Mouse (Mus musculus) T-cell, adult 2 months (primary cell): ENCODE results near the gene Prcc.
"Not testable (repeated sequence)": the region's sequence is repeated elsewhere in the genome, so short reads cannot be mapped to it uniquely, and the experiment has no call there.

Experiments
- DNase-seq: peaks from one replicate; pipeline ENCODE4 v3.0.0; 2022; ENCODE audit warnings: low spot score

The Prcc gene

DNA sequence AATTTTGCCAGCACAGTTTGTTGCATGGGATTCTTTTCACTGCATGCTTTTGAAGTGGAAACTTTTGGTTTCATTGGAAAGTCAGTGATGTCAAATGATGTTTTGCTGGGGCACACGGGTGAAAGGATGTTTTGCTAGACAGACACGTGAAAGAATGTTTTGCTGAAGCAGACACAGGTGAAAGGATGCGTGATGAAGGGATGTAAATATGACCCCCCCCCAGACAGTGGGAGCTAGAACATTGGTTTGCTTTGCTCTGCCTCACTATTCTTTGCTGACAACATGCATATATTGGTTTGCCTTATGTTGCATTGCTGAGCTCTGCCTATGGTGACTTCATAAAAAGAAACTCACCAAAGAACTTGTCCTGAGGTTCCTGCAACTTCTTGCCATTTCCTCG lies 40.4 kb downstream of the Prcc start:
- DNase-seq, result peak; percentile 60

DNA sequence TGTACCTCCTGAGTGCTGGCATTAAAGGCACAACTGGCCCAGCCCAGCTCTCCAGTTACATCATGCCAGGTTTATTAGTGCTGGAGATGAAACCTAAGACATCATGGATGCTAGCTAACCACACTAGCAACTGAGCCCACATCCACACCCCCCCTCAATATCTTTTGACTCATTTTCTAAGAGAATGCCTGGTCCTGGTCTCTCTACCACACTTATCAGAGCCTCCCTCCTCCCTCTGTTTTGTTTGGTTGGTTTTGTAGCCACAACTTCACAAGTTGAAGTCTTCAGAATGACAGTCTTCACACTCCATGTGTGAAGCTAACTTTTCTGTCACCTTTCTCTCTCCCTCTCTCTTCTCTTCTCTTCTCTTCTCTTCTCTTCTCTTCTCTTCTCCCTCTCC lies 44.5 kb downstream of the Prcc start:
- DNase-seq, result no peak

DNA sequence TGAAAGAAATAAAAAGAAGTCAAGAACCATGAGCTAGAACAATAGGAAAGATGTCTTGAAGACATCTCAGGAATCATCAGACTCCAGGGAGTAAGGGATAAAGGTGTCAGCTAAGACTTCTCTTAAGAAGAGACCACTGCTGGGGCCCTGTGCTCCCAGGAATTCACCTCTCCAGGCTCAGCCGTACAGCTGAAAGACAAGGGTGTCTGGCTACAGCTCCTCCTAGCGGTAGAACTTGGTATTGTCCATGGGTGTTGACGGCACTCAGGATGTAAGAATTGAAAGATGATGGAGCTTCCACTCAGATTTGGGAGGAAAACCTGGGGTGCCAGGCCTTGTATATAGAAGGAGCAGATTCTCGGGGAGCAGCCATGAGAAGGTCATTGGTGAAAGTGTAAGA lies 46.8 kb downstream of the Prcc start:
- DNase-seq, result peak; percentile 69

DNA sequence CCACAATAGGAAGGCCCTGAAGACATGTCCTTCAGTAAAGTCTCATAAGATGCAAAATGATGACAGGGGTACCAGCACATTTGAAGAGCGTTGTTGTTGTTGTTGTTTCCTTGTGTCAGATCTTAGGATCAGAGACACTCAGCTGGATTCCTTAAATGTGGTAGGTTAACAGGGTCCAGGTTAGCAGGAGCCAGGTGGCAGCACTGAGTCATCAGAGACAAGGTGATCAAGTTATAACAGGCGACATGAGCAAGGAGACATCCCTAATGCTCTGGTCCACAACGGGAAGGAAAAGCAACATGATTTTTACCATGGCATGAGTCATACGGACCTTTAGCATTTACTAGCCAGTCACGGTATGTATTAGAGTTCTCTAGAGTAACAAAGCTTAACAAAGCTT lies 51.9 kb downstream of the Prcc start:
- DNase-seq, result peak; percentile 38

DNA sequence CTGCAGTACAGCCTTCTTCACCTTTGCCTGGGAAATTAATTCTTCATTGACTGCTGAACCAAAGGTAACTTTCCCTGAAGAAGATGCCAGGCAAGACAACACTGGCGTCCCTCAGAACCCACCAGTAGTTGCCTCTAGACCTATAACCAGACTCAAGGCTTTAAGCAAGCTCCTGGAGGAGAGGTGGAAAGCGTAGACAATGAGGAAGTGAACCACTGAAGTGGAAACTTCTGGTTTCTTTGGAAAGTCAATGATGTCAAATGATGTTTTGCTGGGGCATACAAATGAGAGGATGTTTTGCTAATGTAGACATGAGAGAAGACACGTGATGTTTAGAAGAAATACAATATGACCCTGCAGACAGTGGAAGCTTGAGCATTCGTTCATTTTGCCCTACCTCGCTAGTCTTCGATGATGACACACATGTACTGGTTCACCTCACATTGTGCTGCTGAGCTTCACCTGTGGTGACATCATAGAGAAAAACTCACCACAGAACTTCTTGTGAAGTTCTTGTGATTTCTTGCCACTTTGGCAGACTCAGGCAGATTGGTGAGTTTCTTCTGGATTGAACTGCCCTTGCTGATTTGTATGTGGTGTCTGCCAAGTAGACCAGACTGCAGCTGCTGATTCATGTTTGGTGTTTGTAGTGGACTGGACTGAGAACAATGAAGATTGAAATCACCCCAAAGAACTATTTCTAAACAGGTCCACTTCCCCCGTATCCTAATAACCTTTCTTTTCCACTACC lies 53.1 kb downstream of the Prcc start:
- peak; percentile 28 for DNase-seq

DNA sequence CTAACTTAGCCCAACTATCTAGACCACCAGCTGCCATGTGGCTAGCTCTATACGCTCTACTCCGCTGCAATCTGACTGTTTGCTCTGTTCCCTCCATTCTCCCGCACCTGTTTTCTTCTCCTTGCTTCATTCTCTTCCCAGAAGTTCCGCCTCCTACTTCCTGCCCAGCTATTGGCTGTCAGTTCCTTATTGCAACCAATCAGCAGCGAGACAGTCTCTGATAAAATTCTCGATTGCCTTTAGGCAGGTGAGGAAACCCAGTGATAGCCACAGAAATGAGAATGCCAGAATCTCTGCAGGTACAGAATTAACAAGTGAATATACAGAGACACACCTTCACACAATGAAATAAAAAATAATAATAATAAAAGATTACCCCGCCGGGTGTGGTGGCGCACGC lies 56.4 kb downstream of the Prcc start:
- DNase-seq, result no peak

DNA sequence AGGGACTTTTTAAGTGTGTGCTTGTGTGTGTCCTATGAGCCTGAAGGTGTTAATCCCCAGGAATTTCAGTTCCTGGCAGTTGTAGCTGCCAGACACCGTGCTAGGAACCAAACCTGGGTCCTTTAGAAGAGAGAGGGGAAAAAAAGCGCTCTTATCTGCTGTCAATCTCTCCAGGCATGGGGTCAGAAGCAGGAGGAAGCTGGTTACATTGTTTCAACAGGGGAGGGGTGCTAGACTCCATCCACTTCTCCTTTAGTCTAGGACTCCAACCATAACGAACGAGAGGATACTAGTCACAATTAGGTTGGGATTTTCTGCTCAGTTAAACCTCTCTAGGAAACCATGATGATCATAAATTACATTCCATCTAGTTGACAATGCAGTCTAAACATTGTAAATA lies 57.0 kb downstream of the Prcc start:
- DNase-seq, result no peak

DNA sequence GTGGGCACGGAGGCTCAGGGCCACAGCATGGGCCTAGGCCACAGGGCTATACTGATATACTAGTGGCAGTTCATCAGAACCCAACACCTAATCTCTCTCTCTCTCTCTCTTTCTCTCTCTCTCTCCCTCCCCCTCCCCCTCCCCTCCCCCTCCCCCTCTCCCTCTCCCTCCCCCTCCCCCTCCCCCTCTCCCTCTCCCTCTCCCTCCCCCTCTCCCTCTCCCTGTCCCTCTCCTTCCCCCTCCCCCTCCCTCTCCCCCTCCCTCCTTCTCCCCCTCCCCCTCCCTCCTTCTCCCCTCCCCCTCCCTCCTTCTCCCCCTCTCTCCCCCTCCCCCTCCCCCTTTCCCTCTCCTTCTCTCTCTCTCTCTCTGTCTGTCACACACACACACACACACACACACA lies 61.2 kb downstream of the Prcc start, which contains the start of gene Pear1:
Gene Pear1 (minus strand): TSS at position 101 of the 400 bp plus-strand sequence.
- DNase-seq, result not testable (repeated sequence)

DNA sequence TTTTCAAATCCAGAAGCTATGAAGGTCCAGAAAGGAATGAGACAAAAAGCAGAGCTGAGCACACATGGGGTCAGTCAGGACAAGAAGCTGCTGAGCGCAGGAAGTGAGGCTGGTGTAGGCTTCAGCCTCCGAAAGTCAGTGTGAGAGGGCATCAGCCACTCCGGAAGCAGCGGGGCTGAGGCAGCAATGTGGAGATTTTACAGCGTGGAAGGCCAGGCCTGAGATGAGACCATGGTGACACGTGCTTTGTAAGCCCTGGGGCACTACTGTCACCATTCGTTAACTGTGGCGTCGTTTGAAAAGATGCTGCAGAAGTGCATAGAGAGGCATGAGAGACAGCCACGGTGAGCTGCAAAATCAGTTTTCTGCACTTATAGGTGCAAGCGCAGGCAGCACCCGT lies 67.2 kb downstream of the Prcc start:
- no peak for DNase-seq

DNA sequence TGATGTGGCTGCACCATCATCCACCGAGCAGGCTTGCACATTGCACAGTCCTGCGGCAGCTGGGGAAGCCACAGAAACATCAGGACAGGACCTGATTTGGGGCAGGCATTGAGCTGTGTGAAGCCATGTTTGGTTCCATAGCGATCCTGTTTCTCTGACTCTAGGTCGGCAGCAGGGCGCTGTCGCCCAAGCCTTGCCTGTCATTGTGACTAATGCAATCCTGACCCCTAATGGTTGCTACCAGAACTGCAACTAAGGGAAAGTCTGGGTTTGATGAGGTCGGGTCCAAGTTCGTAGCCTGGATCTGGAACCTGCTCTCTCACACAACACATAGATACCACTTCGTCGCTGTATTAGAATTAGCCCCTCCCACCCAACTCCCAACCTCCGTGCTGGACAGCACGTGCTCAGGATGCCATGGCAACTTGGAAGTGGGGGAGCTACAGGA lies 68.7 kb downstream of the Prcc start:
- DNase-seq, result peak; percentile 69

DNA sequence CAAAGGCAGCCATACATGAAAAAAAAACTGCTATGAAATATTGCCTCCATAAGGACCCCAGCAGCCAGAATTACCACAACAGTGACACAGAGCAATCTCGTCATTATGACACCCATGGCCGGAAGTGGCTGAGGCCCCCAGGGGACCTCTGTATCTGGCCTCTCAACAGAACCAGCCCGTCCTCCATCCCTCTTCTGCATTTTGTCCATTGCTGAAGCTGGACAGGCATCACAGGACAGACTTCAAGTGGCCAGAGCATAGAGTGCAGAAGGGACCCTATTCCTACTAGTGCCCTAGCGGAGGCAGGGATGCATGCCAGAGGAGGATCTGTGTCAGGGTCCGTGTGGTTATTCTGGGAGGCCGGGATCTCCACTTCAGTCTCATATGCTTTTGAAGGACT lies 69.2 kb downstream of the Prcc start:
- DNase-seq, result no peak

DNA sequence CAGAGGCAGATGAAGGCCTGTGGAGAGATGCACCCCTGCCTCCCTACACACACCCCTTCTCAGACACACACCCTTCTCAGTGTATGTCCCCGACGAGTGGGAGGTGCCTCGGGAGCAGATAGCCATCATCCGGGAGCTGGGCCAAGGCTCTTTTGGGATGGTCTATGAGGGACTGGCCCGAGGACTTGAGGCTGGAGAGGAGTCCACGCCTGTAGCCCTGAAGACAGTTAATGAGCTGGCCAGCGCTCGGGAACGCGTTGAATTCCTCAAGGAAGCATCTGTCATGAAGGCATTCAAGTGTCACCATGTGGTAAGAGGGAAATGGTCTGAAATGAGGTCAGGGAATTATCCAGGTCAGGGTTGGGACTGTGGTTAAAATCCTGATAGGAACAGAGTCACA lies 72.5 kb downstream of the Prcc start:
- DNase-seq, result no peak

DNA sequence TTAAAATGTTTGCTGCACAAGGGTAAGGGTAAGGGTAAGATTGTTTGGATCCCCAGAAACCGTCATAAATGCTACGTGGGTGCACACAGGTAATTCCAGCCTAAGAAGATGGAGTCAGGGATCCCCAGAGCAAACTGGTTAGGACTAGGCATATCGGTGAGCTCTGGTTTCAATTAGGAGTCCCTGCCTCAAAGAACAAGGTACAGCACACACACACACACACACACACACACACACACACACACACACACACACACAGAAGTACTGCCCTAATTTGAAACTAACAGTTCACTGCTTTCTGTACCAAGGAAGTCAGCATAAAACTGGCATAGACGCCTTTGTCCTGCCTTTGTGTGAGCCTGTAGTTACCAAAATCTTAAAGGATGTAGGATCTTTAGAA lies 73.0 kb downstream of the Prcc start:
- no peak for DNase-seq

DNA sequence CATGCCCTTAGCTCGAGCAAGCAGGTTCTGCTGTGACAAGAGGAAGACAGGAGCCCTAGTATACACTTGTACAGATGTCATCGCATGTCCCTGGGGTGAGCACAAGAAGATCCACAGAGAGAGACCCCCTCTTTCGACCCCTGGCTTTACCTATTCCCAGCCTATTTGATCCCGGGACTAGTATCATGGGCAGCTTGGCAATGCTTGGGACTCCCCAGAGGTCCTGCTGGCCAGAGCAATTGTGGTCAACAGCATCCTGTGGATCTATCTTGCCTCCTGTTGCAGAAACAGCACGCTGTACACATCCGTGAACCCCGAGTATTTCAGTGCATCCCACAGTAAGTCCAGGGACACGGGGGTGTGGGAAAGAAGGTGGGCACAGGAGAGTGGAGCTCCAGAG lies 74.1 kb downstream of the Prcc start:
- no peak for DNase-seq

DNA sequence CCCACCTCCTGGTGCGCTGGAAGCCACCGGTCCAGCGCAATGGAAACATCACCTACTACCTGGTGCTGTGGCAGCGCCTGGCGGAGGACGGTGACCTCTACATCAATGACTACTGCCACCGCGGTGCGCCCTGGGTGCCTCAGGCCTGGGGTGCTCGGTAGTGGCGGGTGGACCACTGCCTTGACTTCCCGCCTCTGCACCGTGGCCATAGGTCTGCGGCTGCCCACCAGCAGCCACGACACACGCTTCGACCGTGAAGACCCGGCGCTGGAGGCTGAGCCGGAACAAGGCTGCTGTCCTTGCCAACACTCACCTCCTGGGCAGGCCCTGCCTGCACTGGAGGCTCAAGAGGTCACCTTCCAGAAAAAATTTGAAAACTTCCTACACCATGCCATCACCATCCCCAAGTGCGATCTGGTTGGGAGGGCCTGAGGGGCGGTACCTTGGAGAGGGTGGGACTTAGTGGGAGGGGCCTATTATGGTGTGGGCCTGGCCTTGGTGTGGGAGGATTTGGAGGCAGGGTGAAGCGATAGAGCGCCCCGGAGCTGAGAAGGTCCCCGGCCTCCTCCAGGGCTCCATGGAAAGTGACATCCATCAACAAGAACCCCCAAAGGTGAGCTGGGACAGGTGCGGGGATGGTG lies 76.0 kb downstream of the Prcc start:
- DNase-seq, result no peak
